In genomic region chr8:104630111-104630479, GRCm38 (mm10) we compare ENCODE assay signal across 11 mouse cellular contexts. TPM values are rescaled to one million over a fixed set of nuclear protein-coding genes. Genes with fewer than 3 reads are reported as not detected.
DNase-seq lines count a peak whose midpoint lies in the region; ATAC-seq and TF ChIP-seq lines count a peak whose summit lies in the region.
"Had no signal": no experiment of that assay in that cellular context is flagged by ENCODE, and none has a peak within 500 bp of the region (broad histone marks: within the 10 kb centered on the region; RNA-seq: fewer than 3 reads in every experiment).

No protein-coding gene starts in this region.

- H3K4me1 ChIP-seq in heart, embryonic 13.5 days = peaks cover 61% of the 10 kb centered on the region
- peaks cover 28% of the 10 kb centered on the region for H3K4me1 ChIP-seq in E14TG2a.4 (replicated peaks; ENCODE audit: low read depth, low read length)
- peaks cover 10% of the 10 kb centered on the region for H3K4me1 ChIP-seq in forebrain, embryonic 16.5 days (replicated peaks; ENCODE audit: control insufficient read depth, insufficient read depth, low read length)
- H3K4me1 ChIP-seq in liver, embryonic 15.5 days (replicated peaks) = peaks cover 18% of the 10 kb centered on the region

- peak overlapping the region; percentile 97 for H3K9ac ChIP-seq in heart, embryonic 13.5 days
- H3K9ac ChIP-seq in forebrain, embryonic 16.5 days (replicated peaks; ENCODE audit: low read depth, low read length) = no peak overlapping the region
- no peak overlapping the region for H3K9ac ChIP-seq in liver, embryonic 15.5 days

- peaks cover 33% of the 10 kb centered on the region for H3K36me3 ChIP-seq in heart, embryonic 13.5 days
- H3K36me3 ChIP-seq in E14TG2a.4 (ENCODE audit: insufficient read depth, low read length) = peaks cover 2% of the 10 kb centered on the region; the same call in 1 of the 2 replicates
- H3K36me3 ChIP-seq in forebrain, embryonic 16.5 days (ENCODE audit: control insufficient read depth, insufficient read depth) = no peaks in the 10 kb centered on the region
- H3K36me3 ChIP-seq in liver, embryonic 15.5 days (replicated peaks) = no peaks in the 10 kb centered on the region

- no peak for ATAC-seq in heart, embryonic 13.5 days (ENCODE audit: extremely low read depth, insufficient number of reproducible peaks, low FRiP score, low TSS enrichment)
- ATAC-seq in forebrain, embryonic 16.5 days = no peak
- ATAC-seq in liver, embryonic 15.5 days (ENCODE audit: insufficient read depth) = no peak
- no peak for ATAC-seq in erythroblast, adult 5-6 weeks (replicated peaks; ENCODE audit: low FRiP score, poor library complexity, severe bottlenecking)

- no peaks in the 10 kb centered on the region; the same call in 1 of the 2 replicates for H3K27me3 ChIP-seq in heart, embryonic 13.5 days (replicated peaks)
- H3K27me3 ChIP-seq in E14TG2a.4 (ENCODE audit: insufficient read depth, low read length) = peaks cover 51% of the 10 kb centered on the region
- H3K27me3 ChIP-seq in forebrain, embryonic 16.5 days (replicated peaks; ENCODE audit: control insufficient read depth, insufficient read depth, low read length) = peaks cover 2% of the 10 kb centered on the region; the same call in 1 of the 2 replicates
- peaks cover 38% of the 10 kb centered on the region for H3K27me3 ChIP-seq in liver, embryonic 15.5 days

- no peak for DNase-seq in heart, adult 8-10 months (ENCODE audit: low spot score)
- no peak for DNase-seq in layer of hippocampus, postnatal 25 days (ENCODE audit: extremely low spot score in 1 of 2, low spot score in 1 of 2)
- no peak for DNase-seq in thymus, postnatal 14 days

- peak overlapping the region; percentile 79 for H3K4me2 ChIP-seq in heart, embryonic 13.5 days
- no peak overlapping the region; the same call in 1 of the 2 replicates for H3K4me2 ChIP-seq in forebrain, embryonic 16.5 days (ENCODE audit: low read length)
- peak overlapping the region; percentile 53; the same call in 1 of the 2 replicates for H3K4me2 ChIP-seq in liver, embryonic 15.5 days

- H3K4me3 ChIP-seq in heart, embryonic 13.5 days = peak overlapping the region; percentile 85
- peak overlapping the region; percentile 73 for H3K4me3 ChIP-seq in E14TG2a.4 (replicated peaks; ENCODE audit: low read length)
- H3K4me3 ChIP-seq in forebrain, embryonic 16.5 days (replicated peaks; ENCODE audit: low read length) = peak overlapping the region; percentile 35; the same call in 1 of the 2 replicates
- H3K4me3 ChIP-seq in liver, embryonic 15.5 days (replicated peaks) = no peak overlapping the region

- H3K9me3 ChIP-seq in heart, embryonic 13.5 days = no peaks in the 10 kb centered on the region
- H3K9me3 ChIP-seq in E14TG2a.4 (ENCODE audit: low read length) = no peaks in the 10 kb centered on the region
- no peaks in the 10 kb centered on the region for H3K9me3 ChIP-seq in forebrain, embryonic 16.5 days (ENCODE audit: control insufficient read depth, low read length)
- no peaks in the 10 kb centered on the region for H3K9me3 ChIP-seq in liver, embryonic 15.5 days (replicated peaks)

- 10% methylated on average over 8 of the region's 8 CpGs for WGBS in heart, embryonic 13.5 days
- 43% methylated on average over 8 of the region's 8 CpGs for WGBS in forebrain, embryonic 16.5 days
- 29% methylated on average over 8 of the region's 8 CpGs for WGBS in liver, embryonic 15.5 days (ENCODE audit: insufficient replicate concordance)

- TF ChIP-seq CTCF in E14TG2a.4 (conservative IDR thresholded peaks at IDR 0.05; ENCODE audit: low read length) = no peak

- peak overlapping the region; percentile 95 for H3K27ac ChIP-seq in heart, embryonic 13.5 days (replicated peaks)
- H3K27ac ChIP-seq in forebrain, embryonic 16.5 days (ENCODE audit: low read length) = no peak overlapping the region
- H3K27ac ChIP-seq in liver, embryonic 15.5 days (replicated peaks) = no peak overlapping the region

RNA-seq across cellular contexts. Expression of gene Rrad, which starts 1.0 kb away (rescaled TPM):
- polyA plus RNA-seq in heart, embryonic 13.5 days (2015; fragmentation: Nextera tagmentation; extraction: Ambion mirVana) = 285 and 323 TPM in 2 replicates
- total RNA-seq in heart, adult 8-10 months (2022) = 100 to 1,000 TPM; 215 to 381 (median 317) TPM
- 2.4 and 4.1 TPM in 2 replicates for polyA plus RNA-seq in forebrain, embryonic 16.5 days (2015; fragmentation: Nextera tagmentation; extraction: Ambion mirVana)
- 1.7 and 2.2 TPM in 2 replicates for polyA plus RNA-seq in liver, embryonic 15.5 days (2015; fragmentation: Nextera tagmentation; extraction: Ambion mirVana)
- 1 to 10 TPM; 1.4 to 1.5 TPM for total RNA-seq in layer of hippocampus, postnatal 25 days (2021)
- not detected in 2 replicates for total RNA-seq in erythroblast, adult 5-6 weeks (2015; ENCODE audit: low replicate concordance)
- not detected in 2 replicates for total RNA-seq in erythroblast, adult 5-6 weeks (2017; ENCODE audit: low replicate concordance)

RNA-seq across cellular contexts. Expression of gene Cdh16, which starts 5.9 kb away (rescaled TPM):
- polyA plus RNA-seq in heart, embryonic 13.5 days (2015; fragmentation: Nextera tagmentation; extraction: Ambion mirVana) = 18.2 and 18.4 TPM in 2 replicates
- total RNA-seq in heart, adult 8-10 months (2022) = 1 to 10 TPM; 3.7 to 8.2 (median 6.5) TPM
- 0.36 TPM in 1 of 2 replicates, not detected in the other for polyA plus RNA-seq in forebrain, embryonic 16.5 days (2015; fragmentation: Nextera tagmentation; extraction: Ambion mirVana)
- polyA plus RNA-seq in liver, embryonic 15.5 days (2015; fragmentation: Nextera tagmentation; extraction: Ambion mirVana) = 0.08 and 0.18 TPM in 2 replicates
- total RNA-seq in layer of hippocampus, postnatal 25 days (2021) = not detected
- not detected in 2 replicates for total RNA-seq in erythroblast, adult 5-6 weeks (2015; ENCODE audit: low replicate concordance)
- not detected in 2 replicates for total RNA-seq in erythroblast, adult 5-6 weeks (2017; ENCODE audit: low replicate concordance)
- total RNA-seq: adrenal gland, postnatal 36 days; layer of hippocampus, postnatal 10 days had no signal
- polyA plus RNA-seq: testis, adult 2 months had no signal

RNA-seq across cellular contexts. Expression of gene Ciao2b, which starts 11.7 kb away (rescaled TPM):
- polyA plus RNA-seq in heart, embryonic 13.5 days (2015; fragmentation: Nextera tagmentation; extraction: Ambion mirVana) = 186 and 228 TPM in 2 replicates
- total RNA-seq in heart, adult 8-10 months (2022) = 10 to 100 TPM; 65.5 to 84.7 (median 73.7) TPM
- 131 and 140 TPM in 2 replicates for polyA plus RNA-seq in forebrain, embryonic 16.5 days (2015; fragmentation: Nextera tagmentation; extraction: Ambion mirVana)
- polyA plus RNA-seq in liver, embryonic 15.5 days (2015; fragmentation: Nextera tagmentation; extraction: Ambion mirVana) = 37.5 and 44.3 TPM in 2 replicates
- total RNA-seq in layer of hippocampus, postnatal 25 days (2021) = 10 to 100 TPM; 24.9 to 35.8 TPM
- 1.5 and 5.2 TPM in 2 replicates for total RNA-seq in erythroblast, adult 5-6 weeks (2015; ENCODE audit: low replicate concordance)
- 6.0 and 15.1 TPM in 2 replicates for total RNA-seq in erythroblast, adult 5-6 weeks (2017; ENCODE audit: low replicate concordance)

RNA-seq across cellular contexts. Expression of gene Pdp2, which starts 38.8 kb away (rescaled TPM):
- polyA plus RNA-seq in heart, embryonic 13.5 days (2015; fragmentation: Nextera tagmentation; extraction: Ambion mirVana) = 7.1 and 7.3 TPM in 2 replicates
- total RNA-seq in heart, adult 8-10 months (2022) = 10 to 100 TPM; 24.1 to 44.1 (median 34.9) TPM
- 18.4 TPM in 2 replicates for polyA plus RNA-seq in forebrain, embryonic 16.5 days (2015; fragmentation: Nextera tagmentation; extraction: Ambion mirVana)
- polyA plus RNA-seq in liver, embryonic 15.5 days (2015; fragmentation: Nextera tagmentation; extraction: Ambion mirVana) = 3.1 and 3.5 TPM in 2 replicates
- total RNA-seq in layer of hippocampus, postnatal 25 days (2021) = 1 to 10 TPM; 7.8 to 8.1 TPM
- total RNA-seq in erythroblast, adult 5-6 weeks (2015; ENCODE audit: low replicate concordance) = 0.38 and 1.7 TPM in 2 replicates
- total RNA-seq in erythroblast, adult 5-6 weeks (2017; ENCODE audit: low replicate concordance) = 0.98 and 1.3 TPM in 2 replicates

Comparison
In these comparisons a context has a peak if more than half of its experiments do, and no peak if none do; other contexts are left out.
1. RNA of gene Rrad, which starts 1.0 kb away (total RNA-seq): 215 to 381 TPM in heart, adult 8-10 months; 1.4 to 1.5 TPM in layer of hippocampus, postnatal 25 days and not detected in erythroblast, adult 5-6 weeks; every median in the first group is over 10 times any median in the second.
2. RNA of gene Cdh16, which starts 5.9 kb away (total RNA-seq): 3.7 to 8.2 TPM in heart, adult 8-10 months; not detected in layer of hippocampus, postnatal 25 days and not detected in erythroblast, adult 5-6 weeks; every median in the first group is over 4 times any median in the second.